Mouse (Mus musculus) lung, embryonic 15.5 days (tissue): ENCODE data around the gene Crabp2. TPM values are rescaled to one million over a fixed set of nuclear protein-coding genes. Genes with fewer than 3 reads are reported as not detected.

Experiments used
- ATAC-seq: fragments of 200-750 bp; cut with Nextera tagmentation; 2 replicates; pipeline ENCODE4 v1.8.0; 2017; ENCODE audit warnings: moderate number of reproducible peaks, borderline replicate concordance; ENCODE audit not compliant: low FRiP score, low TSS enrichment; ENCODE audit errors: extremely low read depth
- H3K27ac ChIP-seq: fragments of 300-500 bp; sonication (generic); 2 replicates; pipeline ENCODE4 v1.5.1; 2015; ENCODE audit warnings: moderate library complexity, mild to moderate bottlenecking, inconsistent platforms
- H3K27me3 ChIP-seq: fragments of 300-500 bp; sonication (generic); 2 replicates; pipeline ENCODE4 v1.6.1; 2015; ENCODE audit warnings: inconsistent platforms
- H3K36me3 ChIP-seq: fragments of 300-500 bp; sonication (generic); 2 replicates; pipeline ENCODE4 v1.6.1; 2015; ENCODE audit warnings: inconsistent platforms
- H3K4me1 ChIP-seq: fragments of 300-500 bp; sonication (generic); 2 replicates; pipeline ENCODE4 v1.6.1; 2015; ENCODE audit warnings: inconsistent platforms
- H3K4me2 ChIP-seq: fragments of 300-500 bp; sonication (generic); 2 replicates; pipeline ENCODE4 v1.6.1; 2015; ENCODE audit warnings: inconsistent platforms, mild to moderate bottlenecking, moderate library complexity
- H3K4me3 ChIP-seq: fragments of 300-500 bp; sonication (generic); 2 replicates; pipeline ENCODE4 v1.5.1; 2015; ENCODE audit warnings: mild to moderate bottlenecking, inconsistent platforms
- H3K9ac ChIP-seq: fragments of 300-500 bp; sonication (generic); 2 replicates; pipeline ENCODE4 v1.6.1; 2015; ENCODE audit warnings: inconsistent platforms
- H3K9me3 ChIP-seq: fragments of 300-500 bp; sonication (generic); 2 replicates; pipeline ENCODE4 v1.6.1; 2016; ENCODE audit warnings: inconsistent platforms
- WGBS: fragments of 180-500 bp; shearing (Covaris S2); methylation state at CpG from one replicate; pipeline ENCODE4 v1.1.7; 2015; 5-methylcytosine and 5-hydroxymethylcytosine counted together
- polyA plus RNA-seq: library from polyadenylated mRNA; unstranded; fragments of >200 nt; fragmentation: Nextera tagmentation; extraction: Ambion mirVana; gene quantifications from 2 replicates; pipeline ENCODE4 v1.2.1, GENCODE M21; 2015

The Crabp2 gene
- polyA plus RNA-seq, 1 experiment from 2014 or later, result 8.1 TPM

DNA sequence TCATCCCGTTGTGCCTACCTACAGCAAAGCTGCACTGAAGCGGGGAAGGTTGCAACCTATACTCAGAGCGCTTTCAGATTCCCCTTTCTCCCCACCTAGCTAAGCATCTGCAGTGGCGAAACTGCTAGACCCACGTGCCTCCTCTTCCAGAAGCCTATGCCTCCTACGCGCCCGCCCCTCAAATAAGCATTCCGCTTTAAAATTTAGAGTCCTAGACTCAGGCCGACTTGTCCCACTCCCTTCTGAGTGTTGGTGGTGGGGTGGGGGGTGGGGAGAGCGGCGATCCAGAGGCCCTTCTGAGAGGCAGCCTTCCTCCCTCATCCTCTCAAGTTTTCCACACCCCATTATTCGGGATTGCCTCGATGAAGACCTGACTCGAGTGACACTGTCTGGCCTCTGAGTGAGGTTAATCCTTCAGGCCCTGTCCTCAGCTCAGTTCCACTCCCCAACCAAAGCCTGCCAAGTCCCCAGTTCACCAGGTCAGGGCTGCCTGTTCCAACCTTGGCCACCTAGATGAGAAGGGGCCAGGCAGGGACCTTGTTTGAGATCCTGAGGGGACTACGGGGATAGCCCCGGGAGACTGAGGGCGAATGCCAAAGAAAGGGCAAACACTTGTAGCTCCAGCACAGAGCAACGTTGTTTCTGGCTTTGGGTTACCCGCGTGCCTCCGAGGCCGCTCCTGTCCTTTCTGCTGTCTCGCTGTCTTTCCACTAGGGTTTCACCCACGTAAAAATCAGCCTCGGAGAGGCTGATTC lies 1.2 kb upstream of the Crabp2 start:
- Histone ChIP-seq H3K9me3 (no peaks in the 10 kb centered on the region), H3K9ac (peak overlapping the region; percentile 31), H3K4me3 (peak overlapping the region; percentile 29), H3K4me2 (peak overlapping the region; percentile 70), H3K27me3 (peaks cover 25% of the 10 kb centered on the region; the same call in 1 of the 2 replicates), H3K4me1 (peaks cover 60% of the 10 kb centered on the region), H3K36me3 (peaks cover 4% of the 10 kb centered on the region), H3K27ac (no peak overlapping the region)
- WGBS, result 5% methylated on average over 26 of the region's 26 CpGs
- no peak for ATAC-seq

DNA sequence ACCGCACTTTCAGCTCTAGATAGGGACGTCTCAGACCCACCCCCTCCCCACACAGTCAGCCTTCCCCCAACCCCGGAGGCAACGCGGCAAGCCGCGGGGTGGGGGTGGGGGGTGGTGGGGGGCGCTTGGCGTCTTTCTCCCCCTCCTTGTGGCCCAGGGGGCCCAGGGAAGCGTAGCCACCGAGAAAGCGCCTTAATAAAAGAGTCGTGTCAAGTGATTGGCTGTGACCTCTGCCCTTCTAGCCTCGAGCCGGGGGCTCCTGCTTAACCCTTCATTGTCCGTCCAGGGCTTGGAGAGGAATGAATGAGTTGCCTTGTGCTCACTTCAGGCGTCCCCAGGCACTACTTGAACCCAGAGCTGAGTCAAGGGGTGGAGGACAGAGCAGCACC lies 661 bp upstream of the Crabp2 start:
- Histone ChIP-seq H3K4me1 (peaks cover 66% of the 10 kb centered on the region), H3K27me3 (peaks cover 25% of the 10 kb centered on the region; the same call in 1 of the 2 replicates), H3K36me3 (no peaks in the 10 kb centered on the region), H3K4me3 (peak overlapping the region; percentile 29), H3K9ac (peak overlapping the region; percentile 31), H3K9me3 (no peaks in the 10 kb centered on the region), H3K4me2 (peak overlapping the region; percentile 70), H3K27ac (no peak overlapping the region)
- WGBS, result under 1% methylated on average over 17 of the region's 17 CpGs
- ATAC-seq, result no peak

- no peak for ATAC-seq
- H3K4me1 ChIP-seq, result peaks cover 71% of the 10 kb centered on the region
- peak overlapping the region; percentile 70 for H3K4me2 ChIP-seq
- no peak overlapping the region for H3K9ac ChIP-seq
- H3K27me3 ChIP-seq, result peaks cover 31% of the 10 kb centered on the region; the same call in 1 of the 2 replicates
- H3K27ac ChIP-seq, result no peak overlapping the region
- no peaks in the 10 kb centered on the region for H3K9me3 ChIP-seq
- H3K4me3 ChIP-seq, result no peak overlapping the region
- H3K36me3 ChIP-seq, result no peaks in the 10 kb centered on the region
- 22% methylated on average over 16 of the region's 16 CpGs for WGBS
Observed at GRCm38 (mm10) chr3:87949266-87949954, 944 bp downstream of the Crabp2 start.

- peak overlapping the region; percentile 70; the same call in 1 of the 2 replicates for H3K4me2 ChIP-seq
- no peak overlapping the region for H3K4me3 ChIP-seq
- no peak overlapping the region for H3K9ac ChIP-seq
- H3K27ac ChIP-seq, result no peak overlapping the region
- H3K36me3 ChIP-seq, result no peaks in the 10 kb centered on the region
- no peaks in the 10 kb centered on the region for H3K9me3 ChIP-seq
- peaks cover 65% of the 10 kb centered on the region for H3K4me1 ChIP-seq
- ATAC-seq, result no peak
- H3K27me3 ChIP-seq, result peaks cover 31% of the 10 kb centered on the region; the same call in 1 of the 2 replicates
- 13% methylated on average over 13 of the region's 13 CpGs for WGBS
Observed at GRCm38 (mm10) chr3:87949955-87950515, 1.6 kb downstream of the Crabp2 start.

DNA sequence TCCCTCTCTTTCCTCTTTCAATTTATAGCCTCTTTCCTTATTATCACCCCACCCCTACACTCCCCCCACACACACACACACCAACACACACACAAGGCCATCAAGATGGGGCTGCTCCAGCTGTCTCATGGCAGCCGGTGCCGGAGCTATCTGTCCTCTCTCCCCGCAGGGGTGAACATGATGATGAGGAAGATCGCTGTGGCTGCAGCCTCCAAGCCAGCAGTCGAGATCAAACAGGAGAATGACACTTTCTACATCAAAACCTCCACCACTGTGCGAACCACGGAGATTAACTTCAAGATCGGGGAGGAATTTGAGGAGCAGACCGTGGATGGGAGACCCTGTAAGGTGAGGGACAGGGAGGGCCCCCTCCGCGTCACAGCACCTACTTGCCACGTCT lies 3.5 kb downstream of the Crabp2 start:
- H3K27me3 ChIP-seq, result peaks cover 31% of the 10 kb centered on the region; the same call in 1 of the 2 replicates
- no peaks in the 10 kb centered on the region for H3K36me3 ChIP-seq
- H3K27ac ChIP-seq, result peak overlapping the region; percentile 60
- H3K9ac ChIP-seq, result peak overlapping the region; percentile 37
- H3K4me3 ChIP-seq, result peak overlapping the region; percentile 39
- WGBS, result 14% methylated on average over 12 of the region's 12 CpGs
- peak overlapping the region; percentile 68 for H3K4me2 ChIP-seq
- ATAC-seq, result no peak
- peaks cover 57% of the 10 kb centered on the region for H3K4me1 ChIP-seq
- no peaks in the 10 kb centered on the region for H3K9me3 ChIP-seq

DNA sequence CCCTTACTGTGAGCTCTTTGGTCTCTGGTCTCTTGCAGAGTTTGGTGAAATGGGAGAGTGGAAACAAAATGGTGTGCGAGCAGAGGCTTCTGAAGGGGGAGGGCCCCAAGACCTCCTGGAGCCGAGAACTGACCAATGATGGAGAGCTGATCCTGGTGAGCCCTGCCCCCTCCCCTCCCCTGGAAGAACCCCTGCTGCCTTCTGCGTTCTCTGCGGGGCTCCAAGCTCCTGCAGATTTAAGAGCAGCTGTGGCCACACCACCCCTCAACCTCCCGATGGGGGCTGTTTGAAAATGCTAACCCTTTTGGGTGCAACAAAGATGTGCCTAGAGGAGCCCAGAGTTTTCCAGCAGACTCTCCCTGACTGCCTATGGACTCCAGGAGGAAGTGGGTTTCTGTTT lies 4.0 kb downstream of the Crabp2 start:
- Histone ChIP-seq H3K9me3 (no peaks in the 10 kb centered on the region), H3K9ac (peak overlapping the region; percentile 38), H3K27me3 (peaks cover 31% of the 10 kb centered on the region; the same call in 1 of the 2 replicates), H3K4me1 (peaks cover 52% of the 10 kb centered on the region), H3K27ac (peak overlapping the region; percentile 60), H3K4me3 (peak overlapping the region; percentile 39), H3K36me3 (no peaks in the 10 kb centered on the region), H3K4me2 (peak overlapping the region; percentile 68)
- ATAC-seq, result peak; percentile 90
- 7% methylated on average over 5 of the region's 5 CpGs for WGBS

GRCm38 (mm10) chr3:87958056-87958455 lies 9.6 kb downstream of the Crabp2 start:
- 5% methylated on average over 1 of the region's 1 CpGs for WGBS
- no peaks in the 10 kb centered on the region for H3K36me3 ChIP-seq
- H3K9ac ChIP-seq, result no peak overlapping the region
- no peak overlapping the region for H3K4me3 ChIP-seq
- H3K9me3 ChIP-seq, result no peaks in the 10 kb centered on the region
- ATAC-seq, result no peak
- 0 out of 2 replicates have a peak, but pooled peaks cover 5% of the 10 kb centered on the region for H3K27me3 ChIP-seq
- no peak overlapping the region for H3K27ac ChIP-seq
- no peak overlapping the region for H3K4me2 ChIP-seq
- peaks cover 17% of the 10 kb centered on the region for H3K4me1 ChIP-seq

DNA sequence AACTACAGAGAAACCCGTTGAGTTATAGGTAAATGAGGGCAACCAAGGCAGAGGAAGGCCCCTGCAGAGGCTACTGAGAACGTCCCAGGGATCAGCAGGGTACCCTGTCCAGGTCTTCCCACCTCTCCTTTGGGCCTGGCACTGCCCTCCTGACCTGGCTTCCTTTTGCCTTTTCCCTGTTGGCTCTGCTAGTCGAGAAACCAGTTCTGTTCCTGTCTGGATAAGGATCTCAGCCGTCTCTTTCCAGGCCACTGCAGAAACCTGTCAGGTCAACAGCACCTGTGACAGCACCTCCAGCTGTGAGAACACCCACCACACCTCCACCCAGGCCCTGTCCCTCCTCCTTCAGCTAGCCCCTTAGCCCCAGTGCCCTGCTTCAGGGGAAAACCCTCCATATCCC lies 10.0 kb downstream of the Crabp2 start:
- H3K4me1 ChIP-seq, result peaks cover 13% of the 10 kb centered on the region; the same call in 1 of the 2 replicates
- 21% methylated on average over 4 of the region's 4 CpGs for WGBS
- no peak overlapping the region for H3K27ac ChIP-seq
- 0 out of 2 replicates have a peak, but pooled peaks cover under 1% of the 10 kb centered on the region for H3K27me3 ChIP-seq
- no peak overlapping the region for H3K9ac ChIP-seq
- no peak overlapping the region for H3K4me2 ChIP-seq
- no peak for ATAC-seq
- no peaks in the 10 kb centered on the region for H3K9me3 ChIP-seq
- H3K36me3 ChIP-seq, result no peaks in the 10 kb centered on the region
- no peak overlapping the region for H3K4me3 ChIP-seq

GRCm38 (mm10) chr3:87958967-87959366 lies 10.5 kb downstream of the Crabp2 start:
- peaks cover 13% of the 10 kb centered on the region; the same call in 1 of the 2 replicates for H3K4me1 ChIP-seq
- H3K9ac ChIP-seq, result no peak overlapping the region
- H3K36me3 ChIP-seq, result no peaks in the 10 kb centered on the region
- H3K27me3 ChIP-seq, result no peaks in the 10 kb centered on the region
- H3K4me2 ChIP-seq, result no peak overlapping the region
- no peak for ATAC-seq
- no peak overlapping the region for H3K27ac ChIP-seq
- no peaks in the 10 kb centered on the region for H3K9me3 ChIP-seq
- H3K4me3 ChIP-seq, result no peak overlapping the region
- WGBS, result 35% methylated on average over 1 of the region's 1 CpGs

- Histone ChIP-seq H3K27me3 (no peaks in the 10 kb centered on the region), H3K4me1 (peaks cover 13% of the 10 kb centered on the region; the same call in 1 of the 2 replicates), H3K4me2 (no peak overlapping the region), H3K4me3 (no peak overlapping the region), H3K27ac (no peak overlapping the region), H3K36me3 (no peaks in the 10 kb centered on the region), H3K9ac (no peak overlapping the region), H3K9me3 (no peaks in the 10 kb centered on the region)
- WGBS, result 68% methylated on average over 7 of the region's 7 CpGs
- no peak for ATAC-seq
Observed at GRCm38 (mm10) chr3:87959371-87959770, 10.9 kb downstream of the Crabp2 start.

DNA sequence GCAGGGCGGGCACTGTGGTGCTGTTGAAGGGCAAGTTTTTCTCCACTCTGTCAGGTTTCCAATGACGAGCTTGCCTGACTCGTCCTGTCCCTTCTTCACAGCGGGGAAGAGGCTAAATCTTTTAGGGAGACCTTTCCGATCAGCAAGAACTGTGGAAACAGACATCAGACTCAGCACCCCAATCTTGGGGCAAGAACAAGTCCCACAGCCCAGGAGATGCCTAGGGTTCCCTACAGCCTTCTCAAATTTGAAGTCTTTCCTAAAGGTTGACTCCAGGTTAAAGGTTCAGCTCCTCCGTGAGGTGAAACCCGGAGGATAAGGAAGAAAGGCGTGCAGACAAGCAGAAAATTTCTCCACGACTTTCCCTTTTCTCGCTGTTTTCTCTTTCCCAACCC lies 11.7 kb downstream of the Crabp2 start:
- H3K27ac ChIP-seq, result peak overlapping the region; percentile 95
- H3K9ac ChIP-seq, result peak overlapping the region; percentile 52
- 5% methylated on average over 10 of the region's 10 CpGs for WGBS
- no peak; the same call in 1 of the 2 replicates for ATAC-seq
- H3K9me3 ChIP-seq, result no peaks in the 10 kb centered on the region
- H3K4me1 ChIP-seq, result peaks cover 13% of the 10 kb centered on the region; the same call in 1 of the 2 replicates
- no peaks in the 10 kb centered on the region for H3K36me3 ChIP-seq
- H3K4me3 ChIP-seq, result peak overlapping the region; percentile 42
- peak overlapping the region; percentile 67 for H3K4me2 ChIP-seq
- no peaks in the 10 kb centered on the region for H3K27me3 ChIP-seq
